Mouse (Mus musculus): ENCODE data around the gene Twf2. TPM values are rescaled to one million over a fixed set of nuclear protein-coding genes. Genes with fewer than 3 reads are reported as not detected.
A peak's percentile ranks its signal among the peaks of the same experiment; 100 is the strongest.

Twf2 gene
- polyA plus RNA-seq, 1 experiment from 2014 or later, result 61.3 TPM

- WGBS, result 86% methylated on average over 9 of the region's 9 CpGs
- Histone ChIP-seq H3K9ac (ENCODE audit: low read length) (no peak overlapping the region), H3K4me2 (ENCODE audit: low read depth, low read length, severe bottlenecking) (no peak overlapping the region), H3K4me1 (replicated peaks; ENCODE audit: control insufficient read depth, insufficient read depth, low read length) (no peaks in the 10 kb centered on the region), H3K36me3 (ENCODE audit: control insufficient read depth, insufficient read depth, low read length) (no peaks in the 10 kb centered on the region), H3K9me3 (ENCODE audit: control insufficient read depth, low read length) (no peaks in the 10 kb centered on the region), H3K27me3 (ENCODE audit: control insufficient read depth, insufficient read depth, low read length) (no peaks in the 10 kb centered on the region), H3K27ac (ENCODE audit: low read depth, low read length) (no peak overlapping the region), H3K4me3 (ENCODE audit: low read depth, low read length) (no peak overlapping the region)
- ATAC-seq (replicated peaks; ENCODE audit: low FRiP score), result no peak
- DNase-seq (ENCODE audit: low spot score), result no peak
Measured at GRCm38 (mm10) chr9:106263381-106263924, 60.5 kb downstream of the Twf2 start.

MicroRNAs within 50 kb of the gene (microRNA counts, 519-probe panel; counts per million panel counts)
- 6,291 counts per million, percentile 84 among the panel's probes with 10 or more counts for microRNA mmu-let-7g

Small RNA genes within 50 kb of the gene (microRNA-seq; reads per million reads assigned to microRNA genes)
- gene Mir135a-1 (ENCODE audit: insufficient number of aligned reads) (419 reads per million, percentile 56 among the genes with 10 or more reads in this experiment), gene Mirlet7g (ENCODE audit: insufficient number of aligned reads) (19,376 reads per million, percentile 97 among the genes with 10 or more reads in this experiment)

Other genes with a start within 250 kb of the Twf2 start
- gene Col6a5, start 242.5 kb upstream of the Twf2 start, polyA plus RNA-seq (2014; fragmentation: Nextera tagmentation; extraction: Ambion mirVana), result not detected in 2 replicates
- 0.32 and 0.53 TPM in 2 replicates for gene Col6a4, start 106.3 kb upstream of the Twf2 start, polyA plus RNA-seq (2014; fragmentation: Nextera tagmentation; extraction: Ambion mirVana)
- gene Glyctk, start 45.0 kb upstream of the Twf2 start, polyA plus RNA-seq (2014; fragmentation: Nextera tagmentation; extraction: Ambion mirVana), result 9.8 and 10.2 TPM in 2 replicates
- gene Wdr82, start 32.2 kb upstream of the Twf2 start, polyA plus RNA-seq (2014; fragmentation: Nextera tagmentation; extraction: Ambion mirVana), result 33.5 and 34.6 TPM in 2 replicates
- gene Ppm1m, start 3.4 kb upstream of the Twf2 start, polyA plus RNA-seq (2014; fragmentation: Nextera tagmentation; extraction: Ambion mirVana), result 37.5 and 40.9 TPM in 2 replicates
- gene Tlr9, start 19.5 kb downstream of the Twf2 start, polyA plus RNA-seq (2014; fragmentation: Nextera tagmentation; extraction: Ambion mirVana), result not detected in 2 replicates
- gene Alas1, start 45.5 kb downstream of the Twf2 start, polyA plus RNA-seq (2014; fragmentation: Nextera tagmentation; extraction: Ambion mirVana), result 81.9 and 89.2 TPM in 2 replicates
- gene Poc1a, start 78.0 kb downstream of the Twf2 start, polyA plus RNA-seq (2014; fragmentation: Nextera tagmentation; extraction: Ambion mirVana), result 32.5 and 34.9 TPM in 2 replicates
- 26.8 and 27.6 TPM in 2 replicates for gene Dusp7, start 165.5 kb downstream of the Twf2 start, polyA plus RNA-seq (2014; fragmentation: Nextera tagmentation; extraction: Ambion mirVana)
- gene Rpl29, start 226.3 kb downstream of the Twf2 start, polyA plus RNA-seq (2014; fragmentation: Nextera tagmentation; extraction: Ambion mirVana), result 879 and 889 TPM in 2 replicates
- gene Acy1, start 235.2 kb downstream of the Twf2 start, polyA plus RNA-seq (2014; fragmentation: Nextera tagmentation; extraction: Ambion mirVana), result 39.5 and 43.4 TPM in 2 replicates
- 4.6 and 4.7 TPM in 2 replicates for gene Abhd14b, start 244.4 kb downstream of the Twf2 start, polyA plus RNA-seq (2014; fragmentation: Nextera tagmentation; extraction: Ambion mirVana)
- 38.3 and 41.0 TPM in 2 replicates for gene Abhd14a, start 244.6 kb downstream of the Twf2 start, polyA plus RNA-seq (2014; fragmentation: Nextera tagmentation; extraction: Ambion mirVana)